Mouse (Mus musculus): ENCODE measurements around the gene Pygm.

Gene Pygm

GRCm38 (mm10) chr19:6351431-6352106 lies 32.6 kb upstream of the Pygm start:
- DNase-seq (ENCODE audit: inconsistent age in 2 of 2, low spot score in 1 of 2): peak in 1 of 2 experiments; percentile 31

- no peak for DNase-seq (ENCODE audit: inconsistent age in 2 of 2, low spot score in 1 of 2)
These were observed 32.1 kb upstream of the Pygm start for GRCm38 (mm10) chr19:6352107-6352505.

- DNase-seq (ENCODE audit: inconsistent age in 2 of 2, low spot score in 1 of 2): no peak
These were observed 30.2 kb upstream of the Pygm start for GRCm38 (mm10) chr19:6354030-6354429.

GRCm38 (mm10) chr19:6361291-6361690 lies 22.9 kb upstream of the Pygm start:
- DNase-seq (ENCODE audit: inconsistent age in 2 of 2, low spot score in 1 of 2): no peak

- DNase-seq (ENCODE audit: inconsistent age in 2 of 2, low spot score in 1 of 2): no peak
These were observed 21.1 kb upstream of the Pygm start for GRCm38 (mm10) chr19:6363091-6363410.

- peak; percentile 100 for DNase-seq (ENCODE audit: inconsistent age in 2 of 2, low spot score in 1 of 2)
These were observed 20.6 kb upstream of the Pygm start, which contains the start of gene Sf1 for GRCm38 (mm10) chr19:6363411-6364240. Gene Sf1, plus strand, starts transcription at chr19:6363690.

GRCm38 (mm10) chr19:6364317-6364725 lies 19.9 kb upstream of the Pygm start:
- peak; percentile 94 to 97 for DNase-seq (ENCODE audit: inconsistent age in 2 of 2, low spot score in 1 of 2)

GRCm38 (mm10) chr19:6364842-6365241 lies 19.4 kb upstream of the Pygm start:
- no peak for DNase-seq (ENCODE audit: inconsistent age in 2 of 2, low spot score in 1 of 2)

- DNase-seq (ENCODE audit: inconsistent age in 2 of 2, low spot score in 1 of 2): no peak
These were observed 14.0 kb upstream of the Pygm start for GRCm38 (mm10) chr19:6370175-6370574.

DNA sequence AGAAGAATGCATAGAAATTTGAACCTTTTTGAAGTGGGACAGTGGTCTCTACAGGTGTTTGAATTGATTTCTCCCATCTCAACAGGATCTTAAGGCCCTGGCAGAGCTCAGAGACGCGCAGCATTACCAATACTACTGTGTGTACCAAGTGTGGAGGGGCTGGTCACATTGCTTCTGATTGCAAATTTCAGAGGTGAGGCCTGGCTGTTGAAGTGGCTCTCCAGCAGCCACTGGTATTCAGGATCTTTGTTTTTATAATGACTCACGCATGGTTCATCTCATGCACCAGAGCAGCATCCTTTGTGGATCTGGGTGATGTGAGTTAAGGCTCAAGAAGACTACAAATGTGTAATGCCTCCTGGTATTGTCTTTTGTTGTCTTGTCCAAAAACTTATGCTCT lies 11.8 kb upstream of the Pygm start:
- DNase-seq (ENCODE audit: inconsistent age in 2 of 2, low spot score in 1 of 2): no peak

DNA sequence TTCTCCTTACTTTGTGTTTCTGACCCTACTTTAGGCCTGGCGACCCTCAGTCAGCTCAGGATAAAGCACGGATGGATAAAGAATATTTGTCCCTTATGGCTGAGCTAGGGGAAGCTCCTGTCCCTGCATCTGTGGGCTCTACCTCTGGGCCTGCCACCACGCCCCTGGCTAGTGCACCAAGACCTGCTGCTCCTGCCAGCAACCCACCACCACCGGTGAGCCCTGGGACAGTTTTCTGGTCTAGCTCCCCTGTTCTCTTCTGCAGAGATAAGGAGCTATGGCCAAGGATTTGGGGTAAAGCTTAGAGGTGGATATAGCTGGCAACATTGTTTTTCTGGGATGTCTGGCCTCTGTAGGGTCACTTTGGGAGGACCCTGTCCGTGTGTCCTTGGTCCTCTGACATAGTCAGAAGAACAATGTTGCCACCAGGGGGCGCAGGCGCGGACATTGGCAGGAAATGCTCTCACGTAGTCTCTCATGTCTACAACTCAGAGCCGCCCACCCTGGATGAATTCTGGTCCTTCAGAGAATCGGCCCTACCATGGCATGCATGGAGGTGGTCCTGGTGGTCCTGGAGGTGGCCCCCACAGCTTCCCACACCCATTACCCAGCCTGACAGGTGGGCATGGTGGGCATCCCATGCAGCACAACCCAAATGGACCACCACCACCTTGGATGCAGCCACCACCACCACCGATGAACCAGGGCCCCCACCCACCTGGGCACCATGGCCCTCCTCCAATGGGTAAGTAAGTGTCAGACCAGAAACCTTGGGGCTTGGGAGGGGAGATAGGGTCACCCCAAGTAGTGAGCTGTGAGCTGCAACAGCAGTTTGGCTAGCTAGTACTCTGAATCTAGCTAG lies 10.4 kb upstream of the Pygm start:
- peak; percentile 79 to 92 for DNase-seq (ENCODE audit: inconsistent age in 2 of 2, low spot score in 1 of 2)

DNA sequence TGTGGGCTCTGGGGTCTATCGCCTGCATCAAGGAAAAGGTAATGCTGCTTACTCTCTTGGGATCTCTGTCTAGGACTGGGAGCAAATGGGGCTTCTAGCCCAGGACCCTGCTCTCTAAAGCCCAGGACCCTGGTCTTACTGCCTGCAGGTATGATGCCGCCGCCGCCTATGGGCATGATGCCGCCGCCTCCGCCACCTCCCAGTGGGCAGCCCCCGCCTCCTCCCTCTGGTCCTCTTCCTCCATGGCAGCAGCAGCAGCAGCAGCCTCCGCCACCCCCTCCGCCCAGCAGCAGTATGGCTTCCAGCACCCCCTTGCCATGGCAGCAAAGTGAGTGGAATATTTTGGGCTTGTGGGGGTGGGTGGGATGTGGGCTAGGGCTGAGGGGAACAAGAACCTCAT lies 9.6 kb upstream of the Pygm start:
- no peak for DNase-seq (ENCODE audit: inconsistent age in 2 of 2, low spot score in 1 of 2)

DNA sequence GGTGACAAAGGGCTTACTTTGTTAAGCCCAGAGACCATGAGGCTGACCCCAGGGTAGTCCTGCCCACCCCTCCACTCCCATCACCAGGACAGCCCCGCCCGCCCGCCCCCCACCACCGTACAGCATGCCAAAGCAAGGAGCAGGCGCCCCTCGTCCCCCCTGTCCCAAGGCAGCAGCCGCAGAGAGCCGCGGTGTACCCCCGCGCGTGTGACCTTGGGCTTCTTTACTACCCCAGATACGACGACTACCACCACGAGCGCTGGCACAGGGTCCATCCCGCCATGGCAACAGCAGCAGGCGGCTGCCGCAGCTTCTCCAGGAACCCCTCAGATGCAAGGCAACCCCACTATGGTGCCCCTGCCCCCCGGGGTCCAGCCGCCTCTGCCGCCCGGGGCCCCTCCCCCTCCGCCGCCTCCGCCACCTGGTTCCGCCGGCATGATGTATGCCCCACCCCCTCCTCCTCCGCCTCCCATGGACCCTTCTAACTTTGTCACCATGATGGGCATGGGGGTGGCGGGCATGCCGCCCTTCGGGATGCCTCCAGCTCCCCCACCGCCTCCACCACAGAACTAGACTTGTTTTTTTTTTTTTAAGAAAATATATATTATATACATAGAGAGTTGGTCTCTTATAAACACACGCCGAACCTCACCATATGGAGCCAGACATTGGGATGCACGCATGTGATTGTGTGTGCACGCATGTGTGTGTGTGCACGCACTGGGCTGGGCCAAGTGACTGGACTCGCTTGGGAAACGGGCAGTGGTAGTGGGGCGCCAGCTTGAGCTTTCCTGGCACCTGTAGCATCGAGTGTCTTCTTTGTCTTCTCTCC lies 8.6 kb upstream of the Pygm start:
- no peak for DNase-seq (ENCODE audit: inconsistent age in 2 of 2, low spot score in 1 of 2)

- DNase-seq (ENCODE audit: inconsistent age in 2 of 2, low spot score in 1 of 2): peak; percentile 63 to 83
These were observed 8.0 kb upstream of the Pygm start for GRCm38 (mm10) chr19:6376255-6376564.

DNA sequence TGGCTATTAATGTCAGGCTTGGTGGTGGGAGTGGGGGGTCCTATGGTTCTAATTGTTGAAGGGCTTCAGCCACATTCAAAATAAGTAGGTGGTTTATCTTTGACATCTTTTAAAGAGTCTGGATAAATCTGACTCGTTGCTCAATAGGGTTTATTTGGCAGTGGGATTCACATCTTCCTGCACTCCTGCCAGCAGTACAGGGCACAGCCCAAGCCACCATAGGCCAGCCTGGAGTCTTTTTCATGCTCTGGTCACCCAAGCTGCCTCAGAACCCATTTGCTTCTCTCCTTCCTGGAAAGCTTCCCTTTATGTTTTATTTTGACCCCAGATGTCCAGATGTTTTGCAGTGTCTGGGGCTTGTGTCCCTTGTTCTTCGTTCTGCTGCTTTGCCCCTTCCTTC lies 7.6 kb upstream of the Pygm start:
- DNase-seq (ENCODE audit: inconsistent age in 2 of 2, low spot score in 1 of 2): no peak

GRCm38 (mm10) chr19:6377327-6378040 lies 6.7 kb upstream of the Pygm start:
- no peak for DNase-seq (ENCODE audit: inconsistent age in 2 of 2, low spot score in 1 of 2)

- peak in 1 of 2 experiments; percentile 50 for DNase-seq (ENCODE audit: inconsistent age in 2 of 2, low spot score in 1 of 2)
These were observed 3.6 kb upstream of the Pygm start for GRCm38 (mm10) chr19:6380411-6381166.

DNA sequence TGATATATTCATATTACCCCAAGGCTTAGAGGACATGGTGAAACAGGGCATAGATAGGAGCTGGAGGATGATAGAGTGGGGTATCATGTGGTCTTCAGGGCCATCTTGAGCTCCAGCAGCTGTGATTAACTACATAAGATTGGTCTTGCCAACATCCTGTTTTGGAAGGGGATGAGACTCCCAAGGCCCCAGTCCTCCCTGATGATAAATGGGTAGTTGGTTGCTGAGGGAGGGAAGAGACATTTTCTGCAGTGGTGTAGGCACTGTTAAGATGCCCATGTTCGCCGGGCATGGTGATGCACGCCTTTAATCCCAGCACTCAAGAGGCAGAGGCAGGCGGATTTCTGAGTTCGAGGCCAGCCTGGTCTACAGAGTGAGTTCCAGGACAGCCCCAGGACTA lies 3.0 kb upstream of the Pygm start:
- peak; percentile 48 to 67 for DNase-seq (ENCODE audit: inconsistent age in 2 of 2, low spot score in 1 of 2)

DNA sequence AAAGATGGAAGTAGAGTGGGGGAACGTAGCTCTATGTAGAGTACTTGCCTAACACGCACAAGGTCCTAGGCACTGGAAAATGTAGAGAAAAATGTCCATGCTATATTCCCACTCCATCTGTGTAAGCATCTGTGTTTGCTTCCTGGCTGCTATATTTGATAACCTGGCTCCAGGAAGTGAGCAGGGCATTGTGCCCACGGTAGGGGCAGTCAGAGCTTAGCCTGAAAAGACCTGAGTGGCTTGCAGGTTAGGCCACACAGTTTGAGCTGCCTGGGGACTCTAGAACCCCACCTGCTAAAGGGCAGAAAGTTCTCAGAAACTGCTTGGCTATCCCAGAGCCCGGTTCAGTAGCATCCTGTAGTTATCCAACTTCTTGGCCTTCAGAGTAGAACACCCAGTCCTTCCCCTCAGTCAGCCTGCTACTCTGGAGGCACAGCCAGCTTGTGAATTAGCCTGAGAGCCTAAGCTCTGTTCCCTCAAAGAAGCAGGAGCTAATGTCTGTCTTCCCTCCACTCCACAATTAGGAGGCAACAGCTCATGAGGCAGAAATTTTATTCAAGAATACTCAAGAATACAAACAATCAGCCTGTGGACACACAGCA lies 1.8 kb upstream of the Pygm start:
- DNase-seq (ENCODE audit: inconsistent age in 2 of 2, low spot score in 1 of 2): peak; percentile 33 to 63

Measured in adrenal gland, adult (tissue).